Mouse (Mus musculus) liver, embryonic 11.5 days (tissue): ENCODE measurements at regions not wholly inside any gene's neighbourhood (a gene's known extent, or its start where the extent isn't known, plus 50 kb on each side); places are given as distances from the start of the nearest gene placed in this dataset.

Experiments used
- ATAC-seq: fragments of 200-750 bp; cut with Nextera tagmentation; replicated peaks from 2 replicates; pipeline ENCODE4 v1.8.0; 2017; ENCODE audit warnings: moderate number of reproducible peaks, mild to moderate bottlenecking, moderate TSS enrichment, moderate library complexity; ENCODE audit not compliant: low FRiP score
- DNase-seq: peaks from one replicate; pipeline ENCODE4 v3.0.0-alpha.2; 2017; ENCODE audit warnings: low spot score
- H3K27ac ChIP-seq: fragments of 300-500 bp; sonication (generic); 2 replicates; pipeline ENCODE4 v1.5.1; 2014; ENCODE audit warnings: mild to moderate bottlenecking, low read depth, low read length, control low read depth
- H3K27me3 ChIP-seq: fragments of 300-500 bp; sonication (generic); replicated peaks from 2 replicates; pipeline ENCODE4 v1.6.1; 2014; ENCODE audit warnings: low read length, mixed read lengths; ENCODE audit not compliant: control insufficient read depth, insufficient read depth
- H3K36me3 ChIP-seq: fragments of 300-500 bp; sonication (generic); 2 replicates; pipeline ENCODE4 v1.6.1; 2014; ENCODE audit warnings: mild to moderate bottlenecking, low read length, moderate library complexity, mixed read lengths; ENCODE audit not compliant: control insufficient read depth, insufficient read depth
- H3K4me1 ChIP-seq: fragments of 300-500 bp; sonication (generic); replicated peaks from 2 replicates; pipeline ENCODE4 v1.6.1; 2014; ENCODE audit warnings: low read length, mixed read lengths; ENCODE audit not compliant: control insufficient read depth, insufficient read depth
- H3K4me2 ChIP-seq: fragments of 300-500 bp; sonication (generic); 2 replicates; pipeline ENCODE4 v1.6.1; 2014; ENCODE audit warnings: mild to moderate bottlenecking, control low read depth, moderate library complexity
- H3K4me3 ChIP-seq: fragments of 300-500 bp; sonication (generic); 2 replicates; pipeline ENCODE4 v1.5.1; 2014; ENCODE audit warnings: low read depth, low read length, control low read depth
- H3K9ac ChIP-seq: fragments of 300-500 bp; sonication (generic); 2 replicates; pipeline ENCODE4 v1.6.1; 2014; ENCODE audit warnings: low read depth, low read length, control low read depth
- H3K9me3 ChIP-seq: fragments of 300-500 bp; sonication (generic); 2 replicates; pipeline ENCODE4 v1.6.1; 2016; ENCODE audit warnings: low read length, inconsistent platforms, mixed read lengths; ENCODE audit not compliant: control insufficient read depth
- WGBS: fragments of 180-500 bp; shearing (Covaris S2); extraction: QIAGEN DNeasy Blood & Tissue Kit; methylation state at CpG from one replicate; pipeline ENCODE4 v1.1.7; 2014; 5-methylcytosine and 5-hydroxymethylcytosine counted together

- Histone ChIP-seq H3K9me3 (no peaks in the 10 kb centered on the region), H3K36me3 (no peaks in the 10 kb centered on the region), H3K4me1 (no peaks in the 10 kb centered on the region), H3K27ac (no peak overlapping the region), H3K4me3 (no peak overlapping the region), H3K9ac (no peak overlapping the region), H3K4me2 (no peak overlapping the region), H3K27me3 (no peaks in the 10 kb centered on the region)
- WGBS: 61% methylated on average over 8 of the region's 8 CpGs
- DNase-seq (no peak), ATAC-seq (no peak)
Measured at GRCm38 (mm10) chr9:41285266-41286144, 124.0 kb upstream of the Ubash3b start.

GRCm38 (mm10) chr9:41277726-41278125, 116.2 kb upstream of the Ubash3b start:
- no peaks in the 10 kb centered on the region for H3K4me1 ChIP-seq
- DNase-seq: no peak
- no peak overlapping the region for H3K4me3 ChIP-seq
- peaks cover 6% of the 10 kb centered on the region; the same call in 1 of the 2 replicates for H3K27me3 ChIP-seq
- no peak overlapping the region for H3K9ac ChIP-seq
- no peak for ATAC-seq
- H3K4me2 ChIP-seq: no peak overlapping the region
- H3K9me3 ChIP-seq: no peaks in the 10 kb centered on the region
- WGBS: 73% methylated on average over 2 of the region's 2 CpGs
- H3K36me3 ChIP-seq: no peaks in the 10 kb centered on the region
- H3K27ac ChIP-seq: no peak overlapping the region

- WGBS: 15% methylated on average over 13 of the region's 13 CpGs
- no peak for ATAC-seq
- Histone ChIP-seq H3K27me3 (peaks cover 6% of the 10 kb centered on the region; the same call in 1 of the 2 replicates), H3K9me3 (no peaks in the 10 kb centered on the region), H3K4me1 (no peaks in the 10 kb centered on the region), H3K27ac (no peak overlapping the region), H3K4me2 (peak overlapping the region; percentile 55), H3K36me3 (no peaks in the 10 kb centered on the region), H3K9ac (no peak overlapping the region), H3K4me3 (peak overlapping the region; percentile 32)
- no peak for DNase-seq
Measured at GRCm38 (mm10) chr9:41273839-41274271, 112.4 kb upstream of the Ubash3b start.

DNA sequence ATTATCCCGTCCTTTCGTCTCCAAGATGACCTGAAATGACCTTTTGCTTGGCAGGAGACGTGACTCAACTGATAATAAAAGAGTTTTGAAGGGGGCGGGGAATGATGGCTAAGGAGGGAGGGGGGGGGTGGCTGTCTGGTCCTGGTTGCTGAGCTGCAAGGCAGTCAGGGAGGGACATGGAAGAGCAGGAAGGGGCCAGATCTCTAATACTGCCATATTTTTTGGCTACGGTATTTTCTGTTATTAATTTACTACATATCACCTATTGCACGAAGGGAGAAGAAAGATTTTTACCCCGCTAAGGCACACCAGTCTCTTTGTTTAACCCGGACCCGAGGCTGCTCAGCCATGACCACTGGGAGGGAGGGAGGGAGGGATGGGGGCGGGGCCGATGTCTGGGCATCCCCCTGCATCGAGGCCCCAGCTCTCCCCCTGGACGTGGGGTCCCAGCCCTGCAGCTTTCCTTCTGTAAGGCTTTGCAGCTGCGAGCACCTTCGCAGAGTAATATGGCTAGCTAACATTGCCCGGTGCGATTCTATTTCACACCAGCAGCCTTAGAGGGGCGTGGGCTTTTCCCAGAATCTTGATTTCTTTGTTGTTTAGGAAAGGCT, 111.8 kb upstream of the Ubash3b start:
- peak overlapping the region; percentile 55 for H3K4me2 ChIP-seq
- no peaks in the 10 kb centered on the region for H3K4me1 ChIP-seq
- H3K27me3 ChIP-seq: peaks cover 6% of the 10 kb centered on the region; the same call in 1 of the 2 replicates
- H3K4me3 ChIP-seq: peak overlapping the region; percentile 32
- no peak for ATAC-seq
- WGBS: 6% methylated on average over 18 of the region's 18 CpGs
- H3K36me3 ChIP-seq: no peaks in the 10 kb centered on the region
- no peak overlapping the region for H3K9ac ChIP-seq
- peak; percentile 51 for DNase-seq
- no peak overlapping the region for H3K27ac ChIP-seq
- H3K9me3 ChIP-seq: no peaks in the 10 kb centered on the region

DNA sequence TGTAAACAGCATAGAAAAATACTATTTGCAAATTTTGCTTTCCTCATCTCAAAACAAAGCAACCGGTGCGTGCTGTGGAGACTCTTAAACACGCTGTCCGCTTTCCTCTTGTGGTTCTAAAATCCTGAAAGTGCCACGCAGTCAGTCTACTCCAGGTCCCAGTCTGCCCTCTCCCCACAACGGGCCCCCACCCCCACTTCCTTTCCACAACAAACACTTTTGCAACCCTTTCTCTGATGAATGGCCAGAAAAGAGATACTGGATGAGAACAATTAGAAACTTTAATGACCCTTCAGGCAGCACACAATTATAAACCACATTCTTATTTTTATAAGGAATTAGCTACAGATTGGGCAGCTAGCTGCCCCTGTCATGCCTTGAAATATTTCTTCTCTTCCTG, 111.1 kb upstream of the Ubash3b start:
- Histone ChIP-seq H3K36me3 (no peaks in the 10 kb centered on the region), H3K9me3 (no peaks in the 10 kb centered on the region), H3K27me3 (peaks cover 6% of the 10 kb centered on the region; the same call in 1 of the 2 replicates), H3K4me1 (no peaks in the 10 kb centered on the region), H3K4me3 (no peak overlapping the region), H3K9ac (no peak overlapping the region), H3K27ac (no peak overlapping the region), H3K4me2 (no peak overlapping the region)
- ATAC-seq (no peak), DNase-seq (no peak)
- 21% methylated on average over 6 of the region's 6 CpGs for WGBS

DNA sequence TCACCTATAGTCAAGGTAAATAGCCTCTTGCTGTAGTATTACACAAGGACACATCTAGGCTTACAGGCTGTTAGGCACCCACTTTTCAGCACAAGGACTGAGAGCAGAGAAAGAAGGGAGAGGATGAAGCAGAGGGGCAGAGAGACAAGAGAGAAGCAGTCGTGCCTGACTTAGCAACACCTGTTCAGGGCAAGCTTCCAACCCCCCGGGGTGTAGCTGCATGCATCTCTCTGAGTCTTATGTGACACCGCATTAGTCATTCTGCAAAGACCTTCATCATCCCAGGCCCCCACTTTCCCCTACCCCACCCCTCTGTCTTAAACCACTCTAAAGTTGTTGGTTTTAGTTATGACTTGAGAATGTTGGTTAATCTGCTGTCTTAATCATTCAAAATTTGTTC, 106.6 kb upstream of the Ubash3b start:
- Histone ChIP-seq H3K4me1 (no peaks in the 10 kb centered on the region), H3K9ac (no peak overlapping the region), H3K9me3 (no peaks in the 10 kb centered on the region), H3K36me3 (no peaks in the 10 kb centered on the region), H3K4me2 (no peak overlapping the region), H3K27me3 (no peaks in the 10 kb centered on the region; the same call in 1 of the 2 replicates), H3K4me3 (no peak overlapping the region), H3K27ac (no peak overlapping the region)
- DNase-seq (no peak), ATAC-seq (no peak)
- 37% methylated on average over 3 of the region's 3 CpGs for WGBS

GRCm38 (mm10) chr9:41264485-41264884, 103.0 kb upstream of the Ubash3b start:
- DNase-seq: no peak
- no peak overlapping the region for H3K27ac ChIP-seq
- H3K27me3 ChIP-seq: no peaks in the 10 kb centered on the region
- no peak overlapping the region for H3K9ac ChIP-seq
- 72% methylated on average over 6 of the region's 6 CpGs for WGBS
- ATAC-seq: no peak
- H3K4me2 ChIP-seq: no peak overlapping the region
- H3K4me1 ChIP-seq: no peaks in the 10 kb centered on the region
- H3K4me3 ChIP-seq: no peak overlapping the region
- H3K9me3 ChIP-seq: no peaks in the 10 kb centered on the region
- H3K36me3 ChIP-seq: no peaks in the 10 kb centered on the region

GRCm38 (mm10) chr9:41257244-41257643, 95.7 kb upstream of the Ubash3b start:
- H3K4me3 ChIP-seq: no peak overlapping the region
- H3K4me2 ChIP-seq: no peak overlapping the region
- no peak for DNase-seq
- no peak overlapping the region for H3K27ac ChIP-seq
- no peak overlapping the region for H3K9ac ChIP-seq
- H3K36me3 ChIP-seq: no peaks in the 10 kb centered on the region
- H3K4me1 ChIP-seq: no peaks in the 10 kb centered on the region
- H3K27me3 ChIP-seq: no peaks in the 10 kb centered on the region
- ATAC-seq: no peak
- 62% methylated on average over 1 of the region's 1 CpGs for WGBS
- H3K9me3 ChIP-seq: no peaks in the 10 kb centered on the region
